Mouse (Mus musculus) CH12.LX (cell line): Measurements from ENCODE around the gene Pafah1b2.

Experiments used
- CTCF ChIP-seq, 2 experiments: IDR thresholded peaks in 1 of 2; conservative IDR thresholded peaks in 1 of 2; 2 replicates each; pipeline ENCODE4 v1.5.1; 2011 to 2012; ENCODE audit warnings: low read depth in 2 of 2, low read length in 2 of 2, improper control_type of control experiment in 1 of 2, inconsistent platforms in 1 of 2, mild to moderate bottlenecking in 1 of 2, moderate library complexity in 1 of 2
- NRF1 ChIP-seq: IDR thresholded peaks from 2 replicates; pipeline ENCODE4 v1.6.1; 2014; ENCODE audit warnings: low read depth, mild to moderate bottlenecking, inconsistent platforms, low read length, improper control_type of control experiment, moderate library complexity
- USF1 ChIP-seq: IDR thresholded peaks from 2 replicates; pipeline ENCODE4 v1.6.1; 2014; ENCODE audit warnings: low read depth, mild to moderate bottlenecking, inconsistent platforms, low read length, improper control_type of control experiment

- TF ChIP-seq NRF1 (no peak), CTCF (conservative IDR thresholded peaks at IDR 0.05 in 1 of 2, IDR thresholded peaks at IDR 0.05 in 1 of 2; ENCODE audit: low read depth in 2 of 2, low read length in 2 of 2) (no peak), USF1 (no peak)
These were observed 2.9 kb downstream of the Pafah1b2 start for GRCm38 (mm10) chr9:46009669-46009983.
